Mouse (Mus musculus): ENCODE measurements around the gene Ppfia2. TPM values are rescaled to one million over a fixed set of nuclear protein-coding genes. Genes with fewer than 3 reads are reported as not detected.

Ppfia2 gene
- polyA plus RNA-seq, 1 experiment from 2014 or later: 0.03 TPM

GRCm38 (mm10) chr10:106924334-106924733 lies 454.2 kb downstream of the Ppfia2 start:
- Histone ChIP-seq H3K9ac (no peak overlapping the region), H3K36me3 (replicated peaks) (no peaks in the 10 kb centered on the region), H3K4me2 (no peak overlapping the region), H3K9me3 (replicated peaks) (no peaks in the 10 kb centered on the region), H3K4me1 (replicated peaks) (no peaks in the 10 kb centered on the region), H3K27me3 (no peaks in the 10 kb centered on the region), H3K4me3 (replicated peaks) (no peak overlapping the region), H3K27ac (replicated peaks) (no peak overlapping the region)
- 73% methylated on average over 5 of the region's 5 CpGs for WGBS (ENCODE audit: insufficient replicate concordance)
- no peak for ATAC-seq (ENCODE audit: insufficient read depth)

- H3K27ac ChIP-seq (replicated peaks): no peak overlapping the region
- H3K9ac ChIP-seq: no peak overlapping the region
- no peak overlapping the region for H3K4me3 ChIP-seq (replicated peaks)
- H3K36me3 ChIP-seq (replicated peaks): no peaks in the 10 kb centered on the region
- H3K4me2 ChIP-seq: no peak overlapping the region
- no peaks in the 10 kb centered on the region for H3K27me3 ChIP-seq
- WGBS (ENCODE audit: insufficient replicate concordance): 59% methylated on average over 3 of the region's 3 CpGs
- no peak for ATAC-seq (ENCODE audit: insufficient read depth)
- no peaks in the 10 kb centered on the region for H3K9me3 ChIP-seq (replicated peaks)
- H3K4me1 ChIP-seq (replicated peaks): no peaks in the 10 kb centered on the region
Observed at GRCm38 (mm10) chr10:106924798-106925197, 454.7 kb downstream of the Ppfia2 start.

- no peak overlapping the region for H3K4me3 ChIP-seq (replicated peaks)
- no peak overlapping the region for H3K4me2 ChIP-seq
- H3K4me1 ChIP-seq (replicated peaks): no peaks in the 10 kb centered on the region
- no peak overlapping the region for H3K27ac ChIP-seq (replicated peaks)
- no peaks in the 10 kb centered on the region for H3K27me3 ChIP-seq
- WGBS (ENCODE audit: insufficient replicate concordance): 61% methylated on average over 9 of the region's 9 CpGs
- no peak overlapping the region for H3K9ac ChIP-seq
- no peak for ATAC-seq (ENCODE audit: insufficient read depth)
- H3K36me3 ChIP-seq (replicated peaks): no peaks in the 10 kb centered on the region
- H3K9me3 ChIP-seq (replicated peaks): no peaks in the 10 kb centered on the region
Observed at GRCm38 (mm10) chr10:106928576-106929332, 458.6 kb downstream of the Ppfia2 start.

GRCm38 (mm10) chr10:106932571-106933073 lies 462.5 kb downstream of the Ppfia2 start:
- ATAC-seq (ENCODE audit: insufficient read depth): no peak
- H3K9ac ChIP-seq: no peak overlapping the region
- no peak overlapping the region for H3K4me3 ChIP-seq (replicated peaks)

GRCm38 (mm10) chr10:106936996-106937395 lies 466.9 kb downstream of the Ppfia2 start:
- Histone ChIP-seq H3K4me3 (replicated peaks) (no peak overlapping the region), H3K27me3 (no peaks in the 10 kb centered on the region), H3K9me3 (replicated peaks) (no peaks in the 10 kb centered on the region), H3K4me2 (no peak overlapping the region), H3K9ac (no peak overlapping the region), H3K27ac (replicated peaks) (no peak overlapping the region), H3K4me1 (replicated peaks) (no peaks in the 10 kb centered on the region), H3K36me3 (replicated peaks) (no peaks in the 10 kb centered on the region)
- WGBS (ENCODE audit: insufficient replicate concordance): 77% methylated on average over 7 of the region's 7 CpGs
- no peak for ATAC-seq (ENCODE audit: insufficient read depth)

More at GRCm38 (mm10) chr10:106932571-106933073, 462.5 kb downstream of the Ppfia2 start:
- Histone ChIP-seq H3K4me1 (replicated peaks) (no peaks in the 10 kb centered on the region), H3K36me3 (replicated peaks) (no peaks in the 10 kb centered on the region), H3K4me2 (no peak overlapping the region; the same call in 1 of the 2 replicates), H3K27me3 (no peaks in the 10 kb centered on the region), H3K9me3 (replicated peaks) (no peaks in the 10 kb centered on the region), H3K27ac (replicated peaks) (no peak overlapping the region)
- WGBS (ENCODE audit: insufficient replicate concordance): 21% methylated on average over 13 of the region's 13 CpGs

GRCm38 (mm10) chr10:106938851-106939250 lies 468.7 kb downstream of the Ppfia2 start:
- H3K9me3 ChIP-seq (replicated peaks): no peaks in the 10 kb centered on the region
- H3K27ac ChIP-seq (replicated peaks): no peak overlapping the region
- H3K4me2 ChIP-seq: no peak overlapping the region
- no peak overlapping the region for H3K4me3 ChIP-seq (replicated peaks)
- no peak for ATAC-seq (ENCODE audit: insufficient read depth)
- H3K36me3 ChIP-seq (replicated peaks): no peaks in the 10 kb centered on the region
- H3K27me3 ChIP-seq: no peaks in the 10 kb centered on the region
- H3K4me1 ChIP-seq (replicated peaks): no peaks in the 10 kb centered on the region
- no peak overlapping the region for H3K9ac ChIP-seq
- WGBS (ENCODE audit: insufficient replicate concordance): 62% methylated on average over 3 of the region's 3 CpGs

- 16% methylated on average over 1 of the region's 1 CpGs for WGBS (ENCODE audit: insufficient replicate concordance)
- H3K9ac ChIP-seq: no peak overlapping the region
- no peaks in the 10 kb centered on the region for H3K4me1 ChIP-seq (replicated peaks)
Observed at GRCm38 (mm10) chr10:106939441-106939840, 469.3 kb downstream of the Ppfia2 start.

GRCm38 (mm10) chr10:106941380-106941779 lies 471.2 kb downstream of the Ppfia2 start:
- Histone ChIP-seq H3K27ac (replicated peaks) (no peak overlapping the region), H3K4me2 (no peak overlapping the region), H3K4me3 (replicated peaks) (no peak overlapping the region), H3K36me3 (replicated peaks) (no peaks in the 10 kb centered on the region), H3K9ac (no peak overlapping the region), H3K4me1 (replicated peaks) (no peaks in the 10 kb centered on the region), H3K9me3 (replicated peaks) (no peaks in the 10 kb centered on the region), H3K27me3 (no peaks in the 10 kb centered on the region)
- 57% methylated on average over 5 of the region's 5 CpGs for whole genome bisulfite sequencing (ENCODE audit: insufficient replicate concordance)
- no peak for ATAC-seq (ENCODE audit: insufficient read depth)

More at GRCm38 (mm10) chr10:106939441-106939840, 469.3 kb downstream of the Ppfia2 start:
- H3K4me2 ChIP-seq: no peak overlapping the region
- H3K36me3 ChIP-seq (replicated peaks): no peaks in the 10 kb centered on the region
- no peaks in the 10 kb centered on the region for H3K27me3 ChIP-seq
- ATAC-seq (ENCODE audit: insufficient read depth): no peak
- H3K27ac ChIP-seq (replicated peaks): no peak overlapping the region
- H3K4me3 ChIP-seq (replicated peaks): no peak overlapping the region
- H3K9me3 ChIP-seq (replicated peaks): no peaks in the 10 kb centered on the region

- Histone ChIP-seq H3K4me2 (no peak overlapping the region), H3K4me1 (replicated peaks) (no peaks in the 10 kb centered on the region), H3K9ac (no peak overlapping the region), H3K27ac (replicated peaks) (no peak overlapping the region), H3K36me3 (replicated peaks) (no peaks in the 10 kb centered on the region), H3K27me3 (no peaks in the 10 kb centered on the region), H3K9me3 (replicated peaks) (no peaks in the 10 kb centered on the region), H3K4me3 (replicated peaks) (no peak overlapping the region)
- WGBS (ENCODE audit: insufficient replicate concordance): 58% methylated on average over 3 of the region's 3 CpGs
- no peak for ATAC-seq (ENCODE audit: insufficient read depth)
Observed at GRCm38 (mm10) chr10:106959026-106959425, 488.9 kb downstream of the Ppfia2 start.

GRCm38 (mm10) chr10:106975193-106976141 lies 505.3 kb downstream of the Ppfia2 start:
- Histone ChIP-seq H3K4me2 (no peak overlapping the region), H3K36me3 (replicated peaks) (no peaks in the 10 kb centered on the region), H3K27ac (replicated peaks) (no peak overlapping the region), H3K4me1 (replicated peaks) (no peaks in the 10 kb centered on the region), H3K9me3 (replicated peaks) (no peaks in the 10 kb centered on the region), H3K9ac (no peak overlapping the region), H3K4me3 (replicated peaks) (no peak overlapping the region), H3K27me3 (no peaks in the 10 kb centered on the region)
- ATAC-seq (ENCODE audit: insufficient read depth): no peak
- 63% methylated on average over 13 of the region's 13 CpGs for WGBS (ENCODE audit: insufficient replicate concordance)

Measured in liver, embryonic 15.5 days (tissue).